Comparison of ENCODE assay signal across 13 mouse cellular contexts in genomic region chr11:119769666-119770065, GRCm38 (mm10).
DNase-seq lines count a peak whose midpoint lies in the region; ATAC-seq and TF ChIP-seq lines count a peak whose summit lies in the region.
"Had no signal": no experiment of that assay in that cellular context is flagged by ENCODE, and none has a peak within 500 bp of the region (broad histone marks: within the 10 kb centered on the region; RNA-seq: fewer than 3 reads in every experiment).

No protein-coding gene starts in this region.

- WGBS in liver, adult 2 months = 90% methylated on average over 4 of the region's 4 CpGs
- 95% methylated on average over 4 of the region's 4 CpGs for WGBS in thymus, adult 2 months

- H3K4me1 ChIP-seq in liver, adult 2 months (ENCODE audit: control insufficient read depth, insufficient read depth, low read length) = no peaks in the 10 kb centered on the region
- H3K4me1 ChIP-seq in thymus, adult 2 months (replicated peaks; ENCODE audit: control insufficient read depth, insufficient read depth, low read length) = no peaks in the 10 kb centered on the region

- peak; percentile 49 for TF ChIP-seq CTCF in liver, adult 2 months (IDR thresholded peaks at IDR 0.05; ENCODE audit: low read depth, low read length)
- peak; percentile 34; the same call in 1 of the 2 replicates for TF ChIP-seq CTCF in thymus, adult 2 months (IDR thresholded peaks at IDR 0.05; ENCODE audit: borderline replicate concordance, control insufficient read depth, extremely low read depth, insufficient read depth, low read length, poor library complexity)

- H3K27ac ChIP-seq in liver, adult 2 months (replicated peaks; ENCODE audit: insufficient read depth, low read depth, low read length) = no peak overlapping the region
- H3K27ac ChIP-seq in thymus, adult 2 months (ENCODE audit: control insufficient read depth, insufficient read depth, low read length) = no peak overlapping the region

- no peak overlapping the region for H3K9ac ChIP-seq in liver, adult 2 months (ENCODE audit: low read depth, low read length)

- 0 out of 2 replicates have a peak, but pooled peaks have one; percentile 35 for ATAC-seq in frontal cortex, adult (ENCODE audit: low TSS enrichment)

- H3K79me2 ChIP-seq in liver, adult 2 months (ENCODE audit: control insufficient read depth, insufficient read depth, low read length) = no peaks in the 10 kb centered on the region

- H3K4me3 ChIP-seq in liver, adult 2 months (ENCODE audit: insufficient read depth, low read depth, low read length) = no peak overlapping the region
- no peak overlapping the region for H3K4me3 ChIP-seq in thymus, adult 2 months (ENCODE audit: control insufficient read depth, insufficient read depth, low read length)
- H3K4me3 ChIP-seq: megakaryocyte, embryonic 14.5 days had no signal

- TF ChIP-seq POLR2A in liver, adult 2 months (IDR thresholded peaks at IDR 0.05; ENCODE audit: extremely low read depth, insufficient read depth, low read length) = no peak
- TF ChIP-seq POLR2A in thymus, adult 2 months (IDR thresholded peaks at IDR 0.05; ENCODE audit: control insufficient read depth, extremely low read depth, insufficient read depth, low read length, poor library complexity) = no peak

- peaks cover 2% of the 10 kb centered on the region; the same call in 1 of the 2 replicates for H3K36me3 ChIP-seq in liver, adult 2 months (ENCODE audit: control insufficient read depth, insufficient read depth, low read length)
- no peaks in the 10 kb centered on the region for H3K36me3 ChIP-seq in thymus, adult 2 months (ENCODE audit: control insufficient read depth, insufficient read depth, low read length)

- no peaks in the 10 kb centered on the region for H3K27me3 ChIP-seq in liver, adult 2 months (ENCODE audit: control insufficient read depth, insufficient read depth, low read length)
- H3K27me3 ChIP-seq in thymus, adult 2 months (ENCODE audit: control insufficient read depth, insufficient read depth, low read length) = no peaks in the 10 kb centered on the region
- H3K27me3 ChIP-seq: megakaryocyte, embryonic 14.5 days had no signal

- no peak for DNase-seq in frontal cortex, postnatal 36 days (ENCODE audit: low spot score in 2 of 2)
- no peak for DNase-seq in liver, adult 2 months (ENCODE audit: extremely low read depth, low read depth, low spot score)
- no peak for DNase-seq in liver
- DNase-seq in thymus, adult 2 months = no peak
- DNase-seq in thymus, postnatal 36 days = no peak
- DNase-seq in right cerebral cortex, adult 2 months (ENCODE audit: low spot score in 2 of 2) = no peak
- no peak for DNase-seq in frontal cortex, postnatal 25 days (ENCODE audit: low spot score in 2 of 2)
- DNase-seq: gastrocnemius, postnatal 36 days; heart, postnatal 14 days; kidney, adult 18-20 months; thymus, adult 18-20 months had no signal
